Mouse (Mus musculus) thymus, adult 2 months (tissue): ENCODE data around the gene Ndufs4.

ENCODE experiments used
- CTCF ChIP-seq: fragments of 200-500 bp; IDR thresholded peaks from 2 replicates; pipeline ENCODE4 v1.5.1; 2012; ENCODE audit warnings: mild to moderate bottlenecking, control low read depth, low read length, moderate library complexity, borderline replicate concordance; ENCODE audit not compliant: control insufficient read depth, poor library complexity, insufficient read depth; ENCODE audit errors: extremely low read depth
- POLR2A ChIP-seq: fragments of 200-500 bp; IDR thresholded peaks from 2 replicates; pipeline ENCODE4 v1.6.1; 2012; ENCODE audit warnings: mild to moderate bottlenecking, low read length, control low read depth, moderate library complexity; ENCODE audit not compliant: control insufficient read depth, poor library complexity, insufficient read depth; ENCODE audit errors: extremely low read depth

DNA sequence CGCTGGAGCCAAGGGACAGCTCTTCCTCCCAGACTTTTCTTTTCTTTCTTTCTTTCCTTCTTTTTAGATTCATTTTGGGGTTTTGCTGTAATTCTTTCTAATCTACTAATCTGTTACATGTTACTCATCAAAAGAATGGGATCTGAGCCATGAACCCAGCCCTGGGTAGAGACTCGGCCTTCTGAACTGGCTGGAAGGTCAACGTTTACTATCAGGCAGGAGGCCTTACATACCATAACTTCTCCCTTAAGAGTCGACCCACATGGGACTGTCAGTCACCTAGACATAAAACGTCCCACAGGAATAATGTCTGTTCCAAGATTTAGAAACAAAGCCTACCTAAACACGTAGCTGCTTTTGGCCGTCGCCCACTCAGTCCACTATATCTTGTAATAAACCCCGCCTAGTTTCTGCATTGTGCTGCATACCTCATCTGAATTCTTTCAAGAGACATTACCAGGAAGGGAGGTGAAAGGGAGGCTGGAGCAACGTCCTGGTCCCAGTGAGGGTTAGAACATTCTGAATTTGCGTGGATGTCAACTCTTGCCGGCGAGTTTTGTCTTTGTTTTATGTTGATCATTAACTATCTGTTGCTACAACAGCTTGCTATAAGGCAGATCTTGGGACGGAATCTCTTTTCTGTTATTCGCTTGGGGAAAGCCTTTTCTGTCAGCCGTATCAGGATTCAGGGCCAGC lies 116.5 kb downstream of the Ndufs4 start:
- TF ChIP-seq POLR2A (no peak), CTCF (no peak)
